Mouse (Mus musculus) neural tube, embryonic 11.5 days (tissue): ENCODE measurements around the gene Col24a1. TPM values are rescaled to one million over a fixed set of nuclear protein-coding genes. Genes with fewer than 3 reads are reported as not detected.

Experiments used
- ATAC-seq: fragments of 200-750 bp; cut with Nextera tagmentation; 2 replicates; pipeline ENCODE4 v1.8.0; 2017; ENCODE audit warnings: moderate number of reproducible peaks, mild to moderate bottlenecking, moderate TSS enrichment, moderate library complexity; ENCODE audit not compliant: insufficient read depth, low FRiP score, low TSS enrichment
- DNase-seq: peaks from one replicate; pipeline ENCODE4 v3.0.0-alpha.2; 2015; ENCODE audit warnings: low spot score
- H3K27ac ChIP-seq: fragments of 300-500 bp; sonication (generic); 2 replicates; pipeline ENCODE4 v1.5.1; 2014; ENCODE audit warnings: low read depth, mild to moderate bottlenecking, low read length
- H3K27me3 ChIP-seq: fragments of 300-500 bp; sonication (generic); 2 replicates; pipeline ENCODE4 v1.6.1; 2014; ENCODE audit warnings: mild to moderate bottlenecking, low read length, mixed read lengths; ENCODE audit not compliant: control insufficient read depth, insufficient read depth
- H3K36me3 ChIP-seq: fragments of 300-500 bp; sonication (generic); 2 replicates; pipeline ENCODE4 v1.6.1; 2014; ENCODE audit warnings: mild to moderate bottlenecking, low read length, moderate library complexity, mixed read lengths; ENCODE audit not compliant: control insufficient read depth, insufficient read depth
- H3K4me1 ChIP-seq: fragments of 300-500 bp; sonication (generic); 2 replicates; pipeline ENCODE4 v1.6.1; 2014; ENCODE audit warnings: low read length, mixed read lengths; ENCODE audit not compliant: control insufficient read depth, insufficient read depth
- H3K4me2 ChIP-seq: fragments of 300-500 bp; sonication (generic); 2 replicates; pipeline ENCODE4 v1.6.1; 2014; ENCODE audit warnings: low read depth, mild to moderate bottlenecking, moderate library complexity
- H3K4me3 ChIP-seq: fragments of 300-500 bp; sonication (generic); 2 replicates; pipeline ENCODE4 v1.5.1; 2014; ENCODE audit warnings: low read depth, low read length
- H3K9ac ChIP-seq: fragments of 300-500 bp; sonication (generic); 2 replicates; pipeline ENCODE4 v1.6.1; 2014; ENCODE audit warnings: mild to moderate bottlenecking, low read length
- H3K9me3 ChIP-seq: fragments of 300-500 bp; sonication (generic); 2 replicates; pipeline ENCODE4 v1.6.1; 2016; ENCODE audit warnings: low read length; ENCODE audit not compliant: control insufficient read depth
- whole genome bisulfite sequencing: fragments of 180-500 bp; shearing (Covaris S2); extraction: QIAGEN DNeasy Blood & Tissue Kit; methylation state at CpG from one replicate; pipeline ENCODE4 v1.1.7; 2014; 5-methylcytosine and 5-hydroxymethylcytosine counted together
- polyA plus RNA-seq: library from polyadenylated mRNA; unstranded; fragments of >200 nt; fragmentation: Nextera tagmentation; extraction: Ambion mirVana; gene quantifications from 2 replicates; pipeline ENCODE4 v1.2.1, GENCODE M21; 2014

Gene Col24a1
- polyA plus RNA-seq, 1 experiment from 2014 or later, result 0.92 TPM

DNA sequence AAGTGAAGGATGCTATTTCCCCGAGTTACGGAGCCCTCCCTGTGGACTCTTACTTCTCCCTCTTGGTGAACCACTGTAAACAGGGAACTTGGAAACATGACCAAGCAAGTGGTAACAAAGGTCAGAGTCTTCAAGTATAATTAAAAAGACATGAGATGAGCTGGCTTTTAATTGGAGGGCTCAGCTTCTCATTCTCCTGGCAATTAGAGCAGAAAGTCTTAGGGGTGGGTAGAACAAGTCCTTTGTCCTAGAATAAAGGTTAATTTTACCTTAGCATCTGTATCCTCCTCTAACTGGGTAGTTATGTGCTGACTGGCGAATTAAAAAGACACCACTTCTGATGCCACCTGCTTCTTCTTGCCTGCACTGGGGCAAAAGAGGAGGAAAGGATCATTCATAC lies 199.1 kb downstream of the Col24a1 start:
- Histone ChIP-seq H3K9me3 (no peaks in the 10 kb centered on the region), H3K4me1 (no peaks in the 10 kb centered on the region), H3K4me2 (no peak overlapping the region), H3K4me3 (no peak overlapping the region), H3K36me3 (no peaks in the 10 kb centered on the region), H3K27ac (no peak overlapping the region), H3K27me3 (no peaks in the 10 kb centered on the region), H3K9ac (no peak overlapping the region)
- ATAC-seq (no peak), DNase-seq (no peak)
- 75% methylated on average over 3 of the region's 3 CpGs for WGBS

DNA sequence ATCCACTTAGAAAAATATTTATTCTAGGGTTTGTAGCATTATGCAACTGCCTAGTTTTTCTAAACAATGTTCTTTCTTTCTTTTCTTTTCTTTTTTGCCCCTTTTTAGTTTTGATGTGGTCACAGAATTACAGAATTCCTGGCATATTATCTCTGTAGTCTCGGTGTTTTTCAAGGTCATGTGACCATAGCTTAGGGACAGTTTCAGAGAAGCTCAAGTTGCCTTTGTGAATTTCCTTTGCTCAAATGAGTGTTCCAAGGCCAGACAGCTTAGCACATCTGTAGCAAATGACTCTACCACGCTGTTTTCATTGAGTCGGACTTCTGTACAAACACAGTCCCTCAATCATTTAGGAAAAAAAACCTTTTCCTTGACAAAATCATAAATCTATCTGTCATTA lies 205.9 kb downstream of the Col24a1 start:
- Histone ChIP-seq H3K4me1 (no peaks in the 10 kb centered on the region), H3K27ac (no peak overlapping the region), H3K9ac (no peak overlapping the region), H3K27me3 (no peaks in the 10 kb centered on the region), H3K4me3 (no peak overlapping the region), H3K4me2 (no peak overlapping the region), H3K9me3 (no peaks in the 10 kb centered on the region), H3K36me3 (no peaks in the 10 kb centered on the region)
- 73% methylated on average over 3 of the region's 3 CpGs for WGBS
- DNase-seq (no peak), ATAC-seq (no peak)

GRCm38 (mm10) chr3:145498893-145499292 lies 206.6 kb downstream of the Col24a1 start:
- H3K27ac ChIP-seq, result no peak overlapping the region
- no peaks in the 10 kb centered on the region for H3K4me1 ChIP-seq
- ATAC-seq (no peak), DNase-seq (no peak)
- H3K9ac ChIP-seq, result no peak overlapping the region
- H3K9me3 ChIP-seq, result no peaks in the 10 kb centered on the region
- 91% methylated on average over 6 of the region's 6 CpGs for WGBS
- no peak overlapping the region for H3K4me3 ChIP-seq
- no peaks in the 10 kb centered on the region for H3K36me3 ChIP-seq
- no peaks in the 10 kb centered on the region for H3K27me3 ChIP-seq
- H3K4me2 ChIP-seq, result no peak overlapping the region

DNA sequence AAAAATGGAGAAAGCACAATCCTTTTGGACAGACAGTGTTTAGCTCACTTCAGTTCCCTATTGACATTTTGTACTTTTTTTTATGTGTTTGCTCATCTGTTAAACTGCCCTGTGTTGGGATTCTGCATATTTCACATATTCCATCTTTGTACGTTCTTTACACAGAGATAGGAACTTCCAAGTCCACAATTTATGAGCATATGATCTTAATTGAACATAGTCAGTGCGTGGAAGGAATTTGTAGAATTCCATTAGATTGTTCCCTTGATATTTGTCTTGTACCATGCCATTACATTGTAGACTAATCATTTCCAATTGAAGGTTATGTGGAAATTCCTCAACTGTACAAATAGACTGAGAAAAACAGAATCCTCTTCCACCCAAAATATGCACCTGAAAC lies 212.6 kb downstream of the Col24a1 start:
- no peak for DNase-seq
- 71% methylated on average over 2 of the region's 2 CpGs for whole genome bisulfite sequencing
- Histone ChIP-seq H3K4me1 (no peaks in the 10 kb centered on the region), H3K36me3 (no peaks in the 10 kb centered on the region), H3K9ac (no peak overlapping the region), H3K4me3 (no peak overlapping the region), H3K27me3 (no peaks in the 10 kb centered on the region), H3K27ac (no peak overlapping the region), H3K4me2 (no peak overlapping the region), H3K9me3 (no peaks in the 10 kb centered on the region)
- no peak for ATAC-seq

DNA sequence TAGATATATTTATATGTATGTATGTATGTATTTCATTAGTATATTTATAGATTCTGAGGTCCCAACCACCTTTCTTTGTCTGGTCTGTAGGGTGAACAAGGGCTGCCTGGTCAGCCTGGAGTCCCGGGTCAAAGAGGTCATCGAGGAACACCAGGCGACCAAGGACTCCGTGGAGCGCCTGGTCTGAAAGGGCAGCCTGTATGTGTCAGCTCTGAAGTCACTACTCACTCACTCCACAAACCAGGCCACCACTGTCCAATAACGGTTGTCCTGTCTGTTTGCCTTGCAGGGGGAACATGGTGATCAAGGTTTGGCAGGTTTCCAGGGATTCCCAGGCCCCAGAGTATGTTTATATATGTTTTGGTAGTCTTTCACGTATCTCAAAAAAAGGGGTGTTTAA lies 216.3 kb downstream of the Col24a1 start:
- Histone ChIP-seq H3K9me3 (no peaks in the 10 kb centered on the region), H3K4me1 (no peaks in the 10 kb centered on the region), H3K4me2 (no peak overlapping the region), H3K9ac (no peak overlapping the region), H3K27ac (no peak overlapping the region), H3K27me3 (no peaks in the 10 kb centered on the region), H3K36me3 (no peaks in the 10 kb centered on the region), H3K4me3 (no peak overlapping the region)
- DNase-seq (no peak), ATAC-seq (no peak)
- 89% methylated on average over 7 of the region's 7 CpGs for WGBS

GRCm38 (mm10) chr3:145514197-145514596 lies 221.9 kb downstream of the Col24a1 start:
- H3K4me3 ChIP-seq, result no peak overlapping the region
- no peaks in the 10 kb centered on the region for H3K9me3 ChIP-seq
- H3K4me1 ChIP-seq, result no peaks in the 10 kb centered on the region
- no peak overlapping the region for H3K4me2 ChIP-seq
- no peak overlapping the region for H3K27ac ChIP-seq
- H3K9ac ChIP-seq, result no peak overlapping the region
- no peaks in the 10 kb centered on the region for H3K36me3 ChIP-seq
- 90% methylated on average over 5 of the region's 5 CpGs for WGBS
- no peaks in the 10 kb centered on the region for H3K27me3 ChIP-seq
- DNase-seq (no peak), ATAC-seq (no peak)

DNA sequence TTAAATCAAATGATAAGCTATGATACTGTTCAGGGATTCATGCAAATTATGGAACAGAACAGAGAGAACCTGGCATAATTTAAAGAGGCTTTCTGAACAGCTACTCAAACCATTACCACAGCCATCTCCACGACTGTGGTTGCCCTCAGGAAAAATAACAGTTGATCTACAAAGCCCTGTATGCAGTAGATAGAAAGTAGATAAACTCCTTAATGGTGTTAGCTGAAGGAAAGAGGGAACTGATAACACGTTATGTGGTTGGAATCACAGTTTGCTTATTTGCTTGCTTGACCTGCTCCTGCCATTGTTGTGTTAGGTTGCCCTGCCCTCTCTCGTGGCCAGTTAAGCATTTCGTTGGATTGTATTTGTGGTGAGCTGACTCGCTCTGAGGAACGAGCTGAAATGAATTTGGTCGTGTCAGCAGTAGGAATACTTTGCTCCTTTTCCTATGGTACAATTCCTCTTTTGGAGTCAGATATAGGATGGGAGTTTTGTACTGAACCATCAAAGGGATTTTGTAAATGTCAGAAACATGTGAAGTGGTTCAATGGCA lies 229.3 kb downstream of the Col24a1 start:
- DNase-seq (no peak), ATAC-seq (no peak)
- no peak overlapping the region for H3K27ac ChIP-seq
- H3K36me3 ChIP-seq, result no peaks in the 10 kb centered on the region
- WGBS, result 79% methylated on average over 7 of the region's 7 CpGs
- no peak overlapping the region for H3K4me2 ChIP-seq
- H3K4me1 ChIP-seq, result no peaks in the 10 kb centered on the region
- H3K9ac ChIP-seq, result no peak overlapping the region
- no peak overlapping the region for H3K4me3 ChIP-seq
- H3K27me3 ChIP-seq, result no peaks in the 10 kb centered on the region
- no peaks in the 10 kb centered on the region for H3K9me3 ChIP-seq

- H3K9me3 ChIP-seq, result no peaks in the 10 kb centered on the region
Measured at GRCm38 (mm10) chr3:145522311-145522710, 230.0 kb downstream of the Col24a1 start.

GRCm38 (mm10) chr3:145525266-145525665 lies 233.0 kb downstream of the Col24a1 start:
- 69% methylated on average over 4 of the region's 4 CpGs for WGBS
- H3K4me2 ChIP-seq, result no peak overlapping the region
- H3K9ac ChIP-seq, result no peak overlapping the region
- H3K4me3 ChIP-seq, result no peak overlapping the region
- H3K4me1 ChIP-seq, result no peaks in the 10 kb centered on the region
- no peaks in the 10 kb centered on the region for H3K36me3 ChIP-seq
- no peak for DNase-seq
- no peaks in the 10 kb centered on the region for H3K27me3 ChIP-seq
- H3K9me3 ChIP-seq, result no peaks in the 10 kb centered on the region
- ATAC-seq, result no peak
- no peak overlapping the region for H3K27ac ChIP-seq

More at GRCm38 (mm10) chr3:145522311-145522710, 230.0 kb downstream of the Col24a1 start:
- no peak overlapping the region for H3K4me3 ChIP-seq
- no peaks in the 10 kb centered on the region for H3K27me3 ChIP-seq
- no peaks in the 10 kb centered on the region for H3K36me3 ChIP-seq
- no peaks in the 10 kb centered on the region for H3K4me1 ChIP-seq
- H3K27ac ChIP-seq, result no peak overlapping the region
- WGBS, result 86% methylated on average over 2 of the region's 2 CpGs
- DNase-seq, result no peak
- H3K4me2 ChIP-seq, result no peak overlapping the region
- ATAC-seq, result no peak
- H3K9ac ChIP-seq, result no peak overlapping the region
